Mouse (Mus musculus) kidney, embryonic 16.5 days (tissue): ENCODE data around the gene Tmem50a. TPM values are rescaled to one million over a fixed set of nuclear protein-coding genes. Genes with fewer than 3 reads are reported as not detected.
A peak's percentile ranks its signal among the peaks of the same experiment; 100 is the strongest.

Source experiments
- ATAC-seq: fragments of 200-750 bp; cut with Nextera tagmentation; 2 replicates; pipeline ENCODE4 v1.8.0; 2017; ENCODE audit warnings: moderate TSS enrichment; ENCODE audit not compliant: low FRiP score, low TSS enrichment
- H3K27ac ChIP-seq: fragments of 300-500 bp; sonication (generic); 2 replicates; pipeline ENCODE4 v1.5.1; 2014; ENCODE audit warnings: low read length
- H3K27me3 ChIP-seq: fragments of 300-500 bp; sonication (generic); 2 replicates; pipeline ENCODE4 v1.6.1; 2014; ENCODE audit warnings: low read length, control low read depth, mixed read lengths; ENCODE audit not compliant: insufficient read depth
- H3K36me3 ChIP-seq: fragments of 300-500 bp; sonication (generic); 2 replicates; pipeline ENCODE4 v1.6.1; 2014; ENCODE audit warnings: low read length, control low read depth, mixed read lengths; ENCODE audit not compliant: insufficient read depth
- H3K4me1 ChIP-seq: fragments of 300-500 bp; sonication (generic); 2 replicates; pipeline ENCODE4 v1.6.1; 2014; ENCODE audit warnings: low read length, control low read depth, mixed read lengths; ENCODE audit not compliant: insufficient read depth
- H3K4me2 ChIP-seq: fragments of 300-500 bp; sonication (generic); replicated peaks from 2 replicates; pipeline ENCODE4 v1.6.1; 2014; ENCODE audit warnings: low read depth, low read length
- H3K4me3 ChIP-seq: fragments of 300-500 bp; sonication (generic); 2 replicates; pipeline ENCODE4 v1.5.1; 2014; ENCODE audit warnings: mild to moderate bottlenecking, low read length
- H3K9ac ChIP-seq: fragments of 300-500 bp; sonication (generic); replicated peaks from 2 replicates; pipeline ENCODE4 v1.6.1; 2014; ENCODE audit warnings: low read length
- H3K9me3 ChIP-seq: fragments of 300-500 bp; sonication (generic); 2 replicates; pipeline ENCODE4 v1.6.1; 2016; ENCODE audit warnings: low read length, control low read depth
- WGBS: fragments of 180-500 bp; shearing (Covaris S2); extraction: QIAGEN DNeasy Blood & Tissue Kit; methylation state at CpG from one replicate; pipeline ENCODE4 v1.1.7; 2014; 5-methylcytosine and 5-hydroxymethylcytosine counted together
- polyA plus RNA-seq: library from polyadenylated mRNA; unstranded; fragments of >200 nt; fragmentation: Nextera tagmentation; extraction: Ambion mirVana; gene quantifications from 2 replicates; pipeline ENCODE4 v1.2.1, GENCODE M21; 2015

The Tmem50a gene
- polyA plus RNA-seq, result 177 and 178 TPM in 2 replicates

- peaks cover 6% of the 10 kb centered on the region; the same call in 1 of the 2 replicates for H3K36me3 ChIP-seq
- H3K9ac ChIP-seq, result peak within 1 kb of the TSS; percentile 88
- WGBS, result under 1% methylated on average over 25 of the region's 25 CpGs
- peak; percentile 94 for ATAC-seq
- H3K4me3 ChIP-seq, result peak within 1 kb of the TSS; percentile 84
- H3K27ac ChIP-seq, result peak within 1 kb of the TSS; percentile 90
- H3K9me3 ChIP-seq, result no peaks in the 10 kb centered on the region
- peak within 1 kb of the TSS; percentile 84 for H3K4me2 ChIP-seq
- peaks cover 16% of the 10 kb centered on the region; the same call in 1 of the 2 replicates for H3K4me1 ChIP-seq
- H3K27me3 ChIP-seq, result no peaks in the 10 kb centered on the region
These were observed at the start of gene Tmem50a for GRCm38 (mm10) chr4:134914864-134915209. TSS of gene Tmem50a (minus strand) at chr4:134915024.

GRCm38 (mm10) chr4:134963021-134963776 is 48.4 kb upstream of the Tmem50a start:
- H3K9me3 ChIP-seq, result no peaks in the 10 kb centered on the region
- H3K27me3 ChIP-seq, result no peaks in the 10 kb centered on the region
- 21% methylated on average over 19 of the region's 19 CpGs for WGBS
- no peaks in the 10 kb centered on the region for H3K36me3 ChIP-seq
- 0 out of 2 replicates have a peak overlapping the region, but pooled peaks have one; percentile 17 for H3K9ac ChIP-seq
- peak overlapping the region; percentile 28 for H3K4me3 ChIP-seq
- H3K4me1 ChIP-seq, result peaks cover 8% of the 10 kb centered on the region
- ATAC-seq, result peak; percentile 80
- H3K4me2 ChIP-seq, result peak overlapping the region; percentile 43
- H3K27ac ChIP-seq, result no peak overlapping the region

- ATAC-seq, result peak; percentile 31; the same call in 1 of the 2 replicates
These were observed 41.5 kb upstream of the Tmem50a start for GRCm38 (mm10) chr4:134956328-134956727.

GRCm38 (mm10) chr4:134955845-134956244 is 41.0 kb upstream of the Tmem50a start:
- no peak overlapping the region for H3K4me2 ChIP-seq
- no peak overlapping the region for H3K27ac ChIP-seq
- H3K27me3 ChIP-seq, result no peaks in the 10 kb centered on the region
- ATAC-seq, result no peak
- H3K9me3 ChIP-seq, result no peaks in the 10 kb centered on the region
- H3K36me3 ChIP-seq, result no peaks in the 10 kb centered on the region
- WGBS, result 55% methylated on average over 3 of the region's 3 CpGs
- no peak overlapping the region for H3K9ac ChIP-seq
- no peak overlapping the region for H3K4me3 ChIP-seq
- H3K4me1 ChIP-seq, result peaks cover 5% of the 10 kb centered on the region

More at GRCm38 (mm10) chr4:134956328-134956727, 41.5 kb upstream of the Tmem50a start:
- Histone ChIP-seq H3K27me3 (no peaks in the 10 kb centered on the region), H3K36me3 (no peaks in the 10 kb centered on the region), H3K27ac (no peak overlapping the region), H3K4me1 (peaks cover 4% of the 10 kb centered on the region; the same call in 1 of the 2 replicates), H3K4me2 (no peak overlapping the region), H3K9me3 (no peaks in the 10 kb centered on the region), H3K9ac (no peak overlapping the region), H3K4me3 (no peak overlapping the region)
- WGBS, result 25% methylated on average over 3 of the region's 3 CpGs

GRCm38 (mm10) chr4:134955196-134955595 is 40.4 kb upstream of the Tmem50a start:
- H3K4me3 ChIP-seq, result no peak overlapping the region
- no peak overlapping the region for H3K4me2 ChIP-seq
- no peak overlapping the region for H3K9ac ChIP-seq
- no peaks in the 10 kb centered on the region for H3K36me3 ChIP-seq
- no peak overlapping the region for H3K27ac ChIP-seq
- no peaks in the 10 kb centered on the region for H3K27me3 ChIP-seq
- 98% methylated on average over 2 of the region's 2 CpGs for WGBS
- H3K4me1 ChIP-seq, result peaks cover 11% of the 10 kb centered on the region
- no peaks in the 10 kb centered on the region for H3K9me3 ChIP-seq
- no peak for ATAC-seq

GRCm38 (mm10) chr4:134954461-134954860 is 39.6 kb upstream of the Tmem50a start:
- peak overlapping the region; percentile 42 for H3K9ac ChIP-seq
- H3K4me3 ChIP-seq, result peak overlapping the region; percentile 11; the same call in 1 of the 2 replicates
- no peak overlapping the region for H3K27ac ChIP-seq
- H3K27me3 ChIP-seq, result no peaks in the 10 kb centered on the region
- H3K36me3 ChIP-seq, result no peaks in the 10 kb centered on the region
- H3K9me3 ChIP-seq, result no peaks in the 10 kb centered on the region
- H3K4me2 ChIP-seq, result peak overlapping the region; percentile 25; the same call in 1 of the 2 replicates
- peaks cover 11% of the 10 kb centered on the region for H3K4me1 ChIP-seq
- no peak; the same call in 1 of the 2 replicates for ATAC-seq
- 4% methylated on average over 15 of the region's 15 CpGs for WGBS

GRCm38 (mm10) chr4:134950518-134951091 is 35.8 kb upstream of the Tmem50a start:
- WGBS, result 21% methylated on average over 11 of the region's 11 CpGs
- Histone ChIP-seq H3K36me3 (no peaks in the 10 kb centered on the region), H3K9ac (no peak overlapping the region), H3K4me3 (no peak overlapping the region), H3K9me3 (no peaks in the 10 kb centered on the region), H3K4me1 (peaks cover 17% of the 10 kb centered on the region), H3K27ac (no peak overlapping the region), H3K4me2 (no peak overlapping the region), H3K27me3 (no peaks in the 10 kb centered on the region)
- ATAC-seq, result peak; percentile 75; the same call in 1 of the 2 replicates

- H3K4me1 ChIP-seq, result peaks cover 12% of the 10 kb centered on the region
These were observed 31.4 kb upstream of the Tmem50a start for GRCm38 (mm10) chr4:134946024-134946744.

GRCm38 (mm10) chr4:134943758-134944538 is 29.1 kb upstream of the Tmem50a start:
- 48% methylated on average over 27 of the region's 27 CpGs for WGBS

More at GRCm38 (mm10) chr4:134946024-134946744, 31.4 kb upstream of the Tmem50a start:
- no peak for ATAC-seq
- Histone ChIP-seq H3K27ac (no peak overlapping the region), H3K9me3 (no peaks in the 10 kb centered on the region), H3K4me2 (peak overlapping the region; percentile 52), H3K9ac (0 out of 2 replicates have a peak overlapping the region, but pooled peaks have one; percentile 44), H3K4me3 (0 out of 2 replicates have a peak overlapping the region, but pooled peaks have one; percentile 22), H3K27me3 (peaks cover 22% of the 10 kb centered on the region), H3K36me3 (no peaks in the 10 kb centered on the region)
- WGBS, result 9% methylated on average over 17 of the region's 17 CpGs

More at GRCm38 (mm10) chr4:134943758-134944538, 29.1 kb upstream of the Tmem50a start:
- Histone ChIP-seq H3K9ac (no peak overlapping the region), H3K27me3 (peaks cover 26% of the 10 kb centered on the region), H3K27ac (no peak overlapping the region), H3K36me3 (no peaks in the 10 kb centered on the region), H3K4me2 (no peak overlapping the region), H3K4me3 (no peak overlapping the region), H3K4me1 (peaks cover 11% of the 10 kb centered on the region; the same call in 1 of the 2 replicates), H3K9me3 (no peaks in the 10 kb centered on the region)
- no peak for ATAC-seq
